Mouse (Mus musculus) left cerebral cortex, adult 2 months (tissue): Measurements from ENCODE around the gene Minos1. TPM values are rescaled to one million over a fixed set of nuclear protein-coding genes. Genes with fewer than 3 reads are reported as not detected.

Experiments
- DNase-seq, 2 experiments: peaks; one replicate each; pipeline ENCODE4 v3.0.0; 2021 to 2022; ENCODE audit warnings: low spot score in 2 of 2, mixed read lengths in 1 of 2; ENCODE audit errors: extremely low spot score in 1 of 2
- H3K27ac ChIP-seq: fragments of 200-600 bp; 2 replicates; pipeline ENCODE4 v1.8.1; 2022
- H3K4me3 ChIP-seq: fragments of 200-600 bp; 2 replicates; pipeline ENCODE4 v1.8.1; 2022
- CTCF ChIP-seq: fragments of 200-600 bp; IDR thresholded peaks from 2 replicates; pipeline ENCODE4 v1.8.1; 2022; ENCODE audit warnings: antibody characterized with exemption, mild to moderate bottlenecking, moderate library complexity
- intact Hi-C: fragments of 180-260 bp; cut with DNase I; formaldehyde crosslinking; loops from one replicate; pipeline ENCODE4 v1.15.1; 2025
- total RNA-seq, 2 experiments: library from RNA; stranded (reverse); gene quantifications; 2 replicates each; pipeline ENCODE4 v1.2.3; 2021

The Minos1 gene
- total RNA-seq, 2 experiments from 2014 or later: 197 TPM

- intact Hi-C loops: no loop called here
- no peak overlapping the region for H3K4me3 ChIP-seq
Measured at GRCm38 (mm10) chr4:139091066-139091465, 39.8 kb downstream of the Minos1 start.

GRCm38 (mm10) chr4:139090303-139090940, 40.5 kb downstream of the Minos1 start:
- no peak for DNase-seq
- H3K27ac ChIP-seq: no peak overlapping the region
- intact Hi-C loops: no loop called here
- H3K4me3 ChIP-seq: no peak overlapping the region
- no peak for TF ChIP-seq CTCF

More at GRCm38 (mm10) chr4:139091066-139091465, 39.8 kb downstream of the Minos1 start:
- TF ChIP-seq CTCF: no peak
- DNase-seq: no peak
- H3K27ac ChIP-seq: peak overlapping the region; percentile 44; the same call in 1 of the 2 replicates

- TF ChIP-seq CTCF: no peak
Measured at GRCm38 (mm10) chr4:139088982-139089671, 41.8 kb downstream of the Minos1 start.

GRCm38 (mm10) chr4:139086984-139087383, 43.9 kb downstream of the Minos1 start:
- no peak for TF ChIP-seq CTCF
- intact Hi-C loops: loop anchor here (1.0 to 5.0 kb wide), 4 partner anchors 105 to 250 kb away; partner anchors contain the start of gene Capzb
- Histone ChIP-seq H3K27ac (no peak overlapping the region), H3K4me3 (no peak overlapping the region)
- DNase-seq: no peak

More at GRCm38 (mm10) chr4:139088982-139089671, 41.8 kb downstream of the Minos1 start:
- DNase-seq: no peak
- no peak overlapping the region for H3K4me3 ChIP-seq
- intact Hi-C loops: loop anchor here (5.0 kb wide), 1 partner anchor 103 kb away; the partner anchor contains the start of gene Capzb
- H3K27ac ChIP-seq: no peak overlapping the region

GRCm38 (mm10) chr4:139086037-139086436, 44.9 kb downstream of the Minos1 start:
- peak; percentile 81 to 89 for DNase-seq
- intact Hi-C loops: loop anchor here (1.0 to 5.0 kb wide), 4 partner anchors 106 to 251 kb away; partner anchors contain the start of gene Capzb
- peak; percentile 97 for TF ChIP-seq CTCF
- no peak overlapping the region for H3K4me3 ChIP-seq
- H3K27ac ChIP-seq: no peak overlapping the region

- Histone ChIP-seq H3K27ac (no peak overlapping the region), H3K4me3 (no peak overlapping the region)
- no peak for TF ChIP-seq CTCF
- no peak for DNase-seq
- intact Hi-C loops: loop anchor here (5.0 kb wide), 1 partner anchor 107 kb away; the partner anchor contains the start of gene Capzb
Measured at GRCm38 (mm10) chr4:139085337-139085736, 45.6 kb downstream of the Minos1 start.

- no peak for TF ChIP-seq CTCF
- H3K27ac ChIP-seq: no peak overlapping the region
- no peak overlapping the region for H3K4me3 ChIP-seq
- intact Hi-C loops: no loop called here
- DNase-seq: no peak
Measured at GRCm38 (mm10) chr4:139082790-139083564, 47.9 kb downstream of the Minos1 start.

GRCm38 (mm10) chr4:139081270-139081931, 49.5 kb downstream of the Minos1 start:
- Histone ChIP-seq H3K27ac (peak overlapping the region; percentile 36; the same call in 1 of the 2 replicates), H3K4me3 (no peak overlapping the region)
- peak in 1 of 2 experiments; percentile 47 for DNase-seq
- no peak for TF ChIP-seq CTCF
- intact Hi-C loops: no loop called here

GRCm38 (mm10) chr4:139080259-139080658, 50.7 kb downstream of the Minos1 start:
- intact Hi-C loops: no loop called here

GRCm38 (mm10) chr4:139079439-139079838, 51.5 kb downstream of the Minos1 start:
- no peak overlapping the region for H3K27ac ChIP-seq
- DNase-seq: no peak
- no peak for TF ChIP-seq CTCF
- intact Hi-C loops: loop anchor here (2.0 kb wide), 1 partner anchor 213 kb away; no protein-coding TSS in a partner anchor
- no peak overlapping the region for H3K4me3 ChIP-seq

More at GRCm38 (mm10) chr4:139080259-139080658, 50.7 kb downstream of the Minos1 start:
- no peak overlapping the region for H3K4me3 ChIP-seq
- no peak for TF ChIP-seq CTCF
- H3K27ac ChIP-seq: no peak overlapping the region
- DNase-seq: no peak

GRCm38 (mm10) chr4:139078726-139079125, 52.2 kb downstream of the Minos1 start:
- Histone ChIP-seq H3K27ac (no peak overlapping the region), H3K4me3 (no peak overlapping the region)
- TF ChIP-seq CTCF: peak; percentile 43
- intact Hi-C loops: loop anchor here (2.0 kb wide), 1 partner anchor 212 kb away; no protein-coding TSS in a partner anchor
- no peak for DNase-seq
